Mouse (Mus musculus) cerebellum, adult 9-11 months (tissue): ENCODE results near the gene Gm42791.

Experiments
- DNase-seq: peaks from one replicate; pipeline ENCODE4 v3.0.0; 2022

Gm42791 gene

GRCm38 (mm10) chr5:148994706-148995414 lies at the start of gene Gm42791:
Gm42791 (minus strand) TSS chr5:148995147.
- peak; percentile 95 for DNase-seq

GRCm38 (mm10) chr5:149044067-149044466 lies 49.1 kb upstream of the Gm42791 start:
- DNase-seq, result no peak

- DNase-seq, result peak; percentile 60
These were observed 48.3 kb upstream of the Gm42791 start for GRCm38 (mm10) chr5:149043240-149043639.

GRCm38 (mm10) chr5:149039825-149040224 lies 44.9 kb upstream of the Gm42791 start:
- DNase-seq, result no peak

- no peak for DNase-seq
These were observed 42.8 kb upstream of the Gm42791 start for GRCm38 (mm10) chr5:149037729-149038128.

GRCm38 (mm10) chr5:149036920-149037319 lies 42.0 kb upstream of the Gm42791 start:
- DNase-seq, result no peak

- no peak for DNase-seq
These were observed 37.5 kb upstream of the Gm42791 start for GRCm38 (mm10) chr5:149032438-149032837.

- peak; percentile 55 for DNase-seq
These were observed 36.3 kb upstream of the Gm42791 start for GRCm38 (mm10) chr5:149031199-149031750.

- DNase-seq, result no peak
These were observed 35.2 kb upstream of the Gm42791 start for GRCm38 (mm10) chr5:149030103-149030502.

GRCm38 (mm10) chr5:149028394-149028793 lies 33.4 kb upstream of the Gm42791 start:
- DNase-seq, result no peak

- DNase-seq, result no peak
These were observed 32.4 kb upstream of the Gm42791 start for GRCm38 (mm10) chr5:149027389-149027788.

- DNase-seq, result no peak
These were observed 26.2 kb upstream of the Gm42791 start for GRCm38 (mm10) chr5:149021120-149021519.

GRCm38 (mm10) chr5:149020681-149021062 lies 25.7 kb upstream of the Gm42791 start:
- no peak for DNase-seq

- DNase-seq, result no peak
These were observed 25.2 kb upstream of the Gm42791 start for GRCm38 (mm10) chr5:149020059-149020680.

GRCm38 (mm10) chr5:149017666-149018415 lies 22.9 kb upstream of the Gm42791 start:
- DNase-seq, result no peak

- DNase-seq, result no peak
These were observed 22.2 kb upstream of the Gm42791 start for GRCm38 (mm10) chr5:149017181-149017580.

GRCm38 (mm10) chr5:149016261-149016660 lies 21.3 kb upstream of the Gm42791 start:
- no peak for DNase-seq

- DNase-seq, result no peak
These were observed 20.6 kb upstream of the Gm42791 start for GRCm38 (mm10) chr5:149015335-149016201.

GRCm38 (mm10) chr5:149014600-149015268 lies 19.8 kb upstream of the Gm42791 start:
- DNase-seq, result no peak

GRCm38 (mm10) chr5:149013817-149014508 lies 19.0 kb upstream of the Gm42791 start:
- no peak for DNase-seq

GRCm38 (mm10) chr5:149009111-149009510 lies 14.2 kb upstream of the Gm42791 start:
- DNase-seq, result no peak
